Mouse (Mus musculus): Measurements from ENCODE around the gene Syne3. TPM values are rescaled to one million over a fixed set of nuclear protein-coding genes. Genes with fewer than 3 reads are reported as not detected.

The Syne3 gene
- polyA plus RNA-seq, 1 experiment from 2014 or later = 0.24 TPM

GRCm38 (mm10) chr12:104923948-104924388 is 85.6 kb downstream of the Syne3 start:
- Histone ChIP-seq H3K4me1 (peaks cover 42% of the 10 kb centered on the region), H3K9me3 (no peaks in the 10 kb centered on the region), H3K27ac (replicated peaks) (peak overlapping the region; percentile 77), H3K36me3 (replicated peaks) (no peaks in the 10 kb centered on the region), H3K27me3 (replicated peaks; ENCODE audit: low read depth, poor library complexity, severe bottlenecking) (no peaks in the 10 kb centered on the region; the same call in 1 of the 2 replicates), H3K4me3 (no peak overlapping the region)
- 48% methylated on average over 19 of the region's 19 CpGs for WGBS
- peak; percentile 44 for DNase-seq (ENCODE audit: low spot score)

- WGBS = 74% methylated on average over 8 of the region's 8 CpGs
- Histone ChIP-seq H3K9me3 (no peaks in the 10 kb centered on the region), H3K27ac (replicated peaks) (peak overlapping the region; percentile 61), H3K27me3 (replicated peaks; ENCODE audit: low read depth, poor library complexity, severe bottlenecking) (no peaks in the 10 kb centered on the region; the same call in 1 of the 2 replicates), H3K4me3 (no peak overlapping the region), H3K36me3 (replicated peaks) (no peaks in the 10 kb centered on the region), H3K4me1 (peaks cover 40% of the 10 kb centered on the region)
- DNase-seq (ENCODE audit: low spot score) = no peak
Measured at GRCm38 (mm10) chr12:104922647-104923046, 87.0 kb downstream of the Syne3 start.

GRCm38 (mm10) chr12:104921071-104921470 is 88.5 kb downstream of the Syne3 start:
- H3K27ac ChIP-seq (replicated peaks) = no peak overlapping the region
- H3K4me1 ChIP-seq = peaks cover 34% of the 10 kb centered on the region
- H3K4me3 ChIP-seq = no peak overlapping the region
- H3K9me3 ChIP-seq = no peaks in the 10 kb centered on the region
- no peaks in the 10 kb centered on the region; the same call in 1 of the 2 replicates for H3K27me3 ChIP-seq (replicated peaks; ENCODE audit: low read depth, poor library complexity, severe bottlenecking)
- DNase-seq (ENCODE audit: low spot score) = no peak
- 82% methylated on average over 7 of the region's 7 CpGs for WGBS
- no peaks in the 10 kb centered on the region for H3K36me3 ChIP-seq (replicated peaks)

DNA sequence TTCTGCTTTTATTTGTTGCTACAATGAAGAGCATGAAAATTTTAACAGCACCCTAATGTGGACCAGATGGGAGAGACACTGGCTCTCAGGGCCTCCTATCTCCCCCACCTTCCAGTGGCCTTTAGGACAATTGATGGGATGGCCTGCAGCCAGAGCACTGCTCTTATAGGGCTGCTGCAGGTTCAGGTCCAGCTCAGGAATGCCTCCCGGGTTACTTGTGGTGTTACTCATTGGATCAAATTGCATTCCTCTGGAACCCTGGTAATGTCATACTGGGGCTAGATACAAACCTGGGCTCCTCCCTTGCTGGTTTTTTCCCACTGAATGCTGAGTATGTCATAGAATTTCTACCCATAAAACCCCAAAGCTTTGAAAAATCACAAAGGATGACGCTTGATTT is 90.4 kb downstream of the Syne3 start:
- Histone ChIP-seq H3K27ac (replicated peaks) (no peak overlapping the region), H3K36me3 (replicated peaks) (no peaks in the 10 kb centered on the region), H3K27me3 (replicated peaks; ENCODE audit: low read depth, poor library complexity, severe bottlenecking) (no peaks in the 10 kb centered on the region; the same call in 1 of the 2 replicates), H3K4me1 (peaks cover 31% of the 10 kb centered on the region), H3K4me3 (no peak overlapping the region), H3K9me3 (no peaks in the 10 kb centered on the region)
- 66% methylated on average over 2 of the region's 2 CpGs for WGBS
- no peak for DNase-seq (ENCODE audit: low spot score)

GRCm38 (mm10) chr12:104917927-104918326 is 91.7 kb downstream of the Syne3 start:
- Histone ChIP-seq H3K9me3 (no peaks in the 10 kb centered on the region), H3K4me3 (no peak overlapping the region), H3K4me1 (peaks cover 26% of the 10 kb centered on the region), H3K27ac (replicated peaks) (no peak overlapping the region), H3K36me3 (replicated peaks) (no peaks in the 10 kb centered on the region), H3K27me3 (replicated peaks; ENCODE audit: low read depth, poor library complexity, severe bottlenecking) (no peaks in the 10 kb centered on the region; the same call in 1 of the 2 replicates)
- no peak for DNase-seq (ENCODE audit: low spot score)
- WGBS = 94% methylated on average over 2 of the region's 2 CpGs

DNA sequence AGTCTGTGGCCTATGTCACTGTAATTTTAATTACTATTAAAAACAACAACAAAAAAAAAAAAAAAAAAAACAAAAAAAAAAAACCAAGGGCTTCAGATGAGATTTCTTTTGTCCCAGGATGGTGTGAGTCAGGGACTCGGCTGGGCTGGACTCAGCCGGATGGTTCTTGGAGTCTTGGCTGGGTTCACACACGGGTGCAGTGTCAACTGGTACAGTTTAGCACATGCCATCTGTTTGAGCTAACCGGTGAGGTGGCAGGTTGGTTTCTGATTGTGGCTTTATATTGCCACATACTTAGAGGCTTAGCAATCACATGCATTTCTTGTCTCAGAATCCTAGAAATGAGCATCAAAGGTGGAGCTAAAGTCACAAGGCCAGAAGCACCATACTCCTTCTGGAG is 92.3 kb downstream of the Syne3 start:
- no peaks in the 10 kb centered on the region for H3K9me3 ChIP-seq
- H3K4me1 ChIP-seq = peaks cover 26% of the 10 kb centered on the region
- no peaks in the 10 kb centered on the region for H3K27me3 ChIP-seq (replicated peaks; ENCODE audit: low read depth, poor library complexity, severe bottlenecking)
- no peak overlapping the region for H3K27ac ChIP-seq (replicated peaks)
- H3K4me3 ChIP-seq = no peak overlapping the region
- no peaks in the 10 kb centered on the region for H3K36me3 ChIP-seq (replicated peaks)
- 93% methylated on average over 4 of the region's 4 CpGs for WGBS
- no peak for DNase-seq (ENCODE audit: low spot score)

DNA sequence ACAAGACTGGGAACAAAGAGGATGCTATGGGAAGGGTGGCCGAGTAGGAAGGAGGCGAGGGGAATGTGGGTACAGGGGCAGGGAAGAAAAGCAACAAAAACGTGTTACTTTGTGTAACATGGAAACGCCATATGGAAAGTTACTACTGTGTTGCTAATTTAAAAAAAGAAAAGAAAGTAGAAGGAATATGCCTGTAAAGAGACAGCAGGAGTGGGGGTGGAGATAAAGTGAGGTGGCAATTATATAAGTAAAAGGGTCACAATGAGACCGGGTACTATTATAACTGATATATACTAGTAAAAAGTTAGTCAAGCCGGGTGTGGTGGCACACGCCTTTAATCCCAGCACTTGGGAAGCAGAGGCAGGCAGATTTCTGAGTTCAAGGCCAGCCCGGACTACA is 92.8 kb downstream of the Syne3 start:
- Histone ChIP-seq H3K36me3 (replicated peaks) (no peaks in the 10 kb centered on the region), H3K4me3 (no peak overlapping the region), H3K9me3 (no peaks in the 10 kb centered on the region), H3K27me3 (replicated peaks; ENCODE audit: low read depth, poor library complexity, severe bottlenecking) (no peaks in the 10 kb centered on the region), H3K27ac (replicated peaks) (no peak overlapping the region), H3K4me1 (peaks cover 29% of the 10 kb centered on the region)
- DNase-seq (ENCODE audit: low spot score) = no peak
- WGBS = 88% methylated on average over 8 of the region's 8 CpGs

DNA sequence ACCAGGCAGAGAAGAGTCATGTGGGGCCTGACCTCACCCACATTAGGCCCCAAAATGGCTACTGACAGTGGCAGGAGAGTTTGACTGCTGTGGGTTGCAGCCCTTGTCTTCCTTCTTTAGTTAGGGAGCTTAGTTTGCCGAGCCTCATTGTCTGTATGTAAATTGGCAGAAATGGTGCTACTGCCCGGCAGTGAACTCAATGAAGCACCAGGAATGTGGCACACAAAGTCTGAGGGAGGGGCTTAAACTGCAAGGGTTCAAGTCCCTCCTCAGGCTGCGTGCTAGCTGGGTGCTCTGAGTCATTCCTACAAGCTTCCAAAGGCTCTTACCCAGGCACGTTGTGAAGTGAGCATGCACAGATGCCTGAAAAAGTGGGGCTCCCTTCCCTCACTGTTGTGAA is 93.9 kb downstream of the Syne3 start:
- H3K4me3 ChIP-seq = no peak overlapping the region
- H3K36me3 ChIP-seq (replicated peaks) = no peaks in the 10 kb centered on the region
- H3K27me3 ChIP-seq (replicated peaks; ENCODE audit: low read depth, poor library complexity, severe bottlenecking) = peaks cover 7% of the 10 kb centered on the region
- 63% methylated on average over 4 of the region's 4 CpGs for WGBS
- H3K9me3 ChIP-seq = no peaks in the 10 kb centered on the region
- DNase-seq (ENCODE audit: low spot score) = no peak
- no peak overlapping the region for H3K27ac ChIP-seq (replicated peaks)
- peaks cover 26% of the 10 kb centered on the region for H3K4me1 ChIP-seq

GRCm38 (mm10) chr12:104912990-104913389 is 96.6 kb downstream of the Syne3 start:
- peak overlapping the region; percentile 49; the same call in 1 of the 2 replicates for H3K27ac ChIP-seq (replicated peaks)
- H3K4me3 ChIP-seq = no peak overlapping the region
- H3K36me3 ChIP-seq (replicated peaks) = no peaks in the 10 kb centered on the region
- H3K27me3 ChIP-seq (replicated peaks; ENCODE audit: low read depth, poor library complexity, severe bottlenecking) = peaks cover 17% of the 10 kb centered on the region
- no peak for DNase-seq (ENCODE audit: low spot score)
- H3K9me3 ChIP-seq = no peaks in the 10 kb centered on the region
- peaks cover 37% of the 10 kb centered on the region for H3K4me1 ChIP-seq
- 72% methylated on average over 3 of the region's 3 CpGs for WGBS

DNA sequence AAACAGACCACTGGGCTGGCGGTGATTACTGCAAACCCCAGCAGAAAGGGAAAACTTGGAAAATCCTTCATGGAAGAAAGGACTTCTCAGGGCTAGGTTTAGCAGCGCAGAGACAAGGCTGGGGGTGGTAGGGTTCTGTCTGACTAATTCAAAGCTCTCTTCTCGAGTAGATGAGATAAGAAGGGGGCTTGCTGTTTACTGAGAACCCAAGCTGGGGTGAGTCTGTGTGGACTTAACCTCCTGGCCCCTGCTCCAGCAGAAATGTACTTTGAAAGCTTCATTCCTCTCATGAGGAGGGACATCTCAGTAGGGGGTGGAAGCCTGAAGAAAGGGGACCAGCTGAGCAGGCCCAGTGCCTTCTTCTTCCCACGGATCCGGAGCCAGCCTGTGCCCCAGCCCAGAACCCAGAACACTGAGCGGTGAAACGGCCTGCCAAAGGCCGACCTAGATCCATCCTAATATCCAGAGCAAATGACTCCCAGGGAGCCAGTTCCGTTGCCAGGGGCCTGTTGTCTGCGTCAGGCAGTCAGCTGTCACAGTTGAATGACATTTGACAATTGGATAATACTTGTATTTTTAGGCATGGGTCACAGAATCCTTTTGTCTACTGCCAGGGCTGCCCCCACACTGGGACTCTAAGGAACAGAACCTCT is 97.2 kb downstream of the Syne3 start:
- H3K4me1 ChIP-seq = peaks cover 42% of the 10 kb centered on the region
- 39% methylated on average over 10 of the region's 10 CpGs for WGBS
- H3K27me3 ChIP-seq (replicated peaks; ENCODE audit: low read depth, poor library complexity, severe bottlenecking) = peaks cover 17% of the 10 kb centered on the region
- H3K4me3 ChIP-seq = no peak overlapping the region
- peak overlapping the region; percentile 49; the same call in 1 of the 2 replicates for H3K27ac ChIP-seq (replicated peaks)
- no peaks in the 10 kb centered on the region for H3K36me3 ChIP-seq (replicated peaks)
- no peaks in the 10 kb centered on the region for H3K9me3 ChIP-seq
- no peak for DNase-seq (ENCODE audit: low spot score)

DNA sequence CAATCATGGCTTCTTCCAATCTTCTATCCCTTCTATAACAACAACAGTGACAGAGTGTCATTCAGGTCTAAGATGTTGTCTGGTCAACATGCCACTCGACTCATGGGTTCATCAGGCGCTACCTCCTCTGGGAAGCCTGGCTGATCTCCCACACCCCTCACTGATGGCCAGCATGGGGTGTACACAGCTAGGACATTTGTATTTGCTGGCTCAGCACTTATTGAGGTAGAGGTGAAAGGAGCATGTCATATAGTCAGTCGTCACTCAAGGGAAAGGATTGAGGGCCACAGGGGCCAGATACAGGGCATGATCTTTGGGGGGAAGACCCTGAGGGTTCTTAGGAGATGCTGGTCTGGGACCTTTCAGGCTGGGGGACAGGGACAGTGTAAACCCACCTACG is 99.9 kb downstream of the Syne3 start:
- Histone ChIP-seq H3K27ac (replicated peaks) (no peak overlapping the region), H3K9me3 (peaks cover 4% of the 10 kb centered on the region; the same call in 1 of the 2 replicates), H3K4me1 (peaks cover 52% of the 10 kb centered on the region), H3K4me3 (no peak overlapping the region), H3K27me3 (replicated peaks; ENCODE audit: low read depth, poor library complexity, severe bottlenecking) (peaks cover 33% of the 10 kb centered on the region), H3K36me3 (replicated peaks) (no peaks in the 10 kb centered on the region)
- DNase-seq (ENCODE audit: low spot score) = no peak
- WGBS = 82% methylated on average over 4 of the region's 4 CpGs

DNA sequence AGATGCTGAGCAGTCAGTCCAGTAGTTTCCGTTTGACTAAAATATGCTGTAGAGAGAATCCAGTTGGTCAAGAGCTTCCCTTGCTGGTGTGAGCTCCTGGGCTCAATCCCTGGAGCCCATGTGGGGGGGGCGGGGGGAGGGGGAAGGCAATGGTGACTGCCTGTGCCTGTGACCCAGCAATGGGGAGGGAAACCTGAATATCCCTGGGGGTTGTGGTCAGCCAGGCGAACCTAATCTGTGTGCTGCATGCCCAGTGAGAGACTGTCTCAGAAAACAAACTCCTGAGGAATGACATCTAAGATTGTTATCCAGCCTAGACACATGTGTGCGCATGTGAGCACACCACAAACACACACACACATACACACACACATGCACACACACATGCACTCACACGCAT is 100.6 kb downstream of the Syne3 start:
- Histone ChIP-seq H3K27me3 (replicated peaks; ENCODE audit: low read depth, poor library complexity, severe bottlenecking) (peaks cover 33% of the 10 kb centered on the region), H3K9me3 (peaks cover 4% of the 10 kb centered on the region; the same call in 1 of the 2 replicates), H3K27ac (replicated peaks) (peak overlapping the region; percentile 80), H3K36me3 (replicated peaks) (no peaks in the 10 kb centered on the region), H3K4me1 (peaks cover 59% of the 10 kb centered on the region), H3K4me3 (peak overlapping the region; percentile 32; the same call in 1 of the 2 replicates)
- peak; percentile 50 for DNase-seq (ENCODE audit: low spot score)
- 40% methylated on average over 5 of the region's 5 CpGs for WGBS

- DNase-seq (ENCODE audit: low spot score) = peak; percentile 67
- H3K27me3 ChIP-seq (replicated peaks; ENCODE audit: low read depth, poor library complexity, severe bottlenecking) = peaks cover 37% of the 10 kb centered on the region
- H3K36me3 ChIP-seq (replicated peaks) = no peaks in the 10 kb centered on the region
- peaks cover 4% of the 10 kb centered on the region; the same call in 1 of the 2 replicates for H3K9me3 ChIP-seq
- 3% methylated on average over 15 of the region's 15 CpGs for WGBS
- H3K4me1 ChIP-seq = peaks cover 60% of the 10 kb centered on the region
- H3K27ac ChIP-seq (replicated peaks) = peak overlapping the region; percentile 80
- H3K4me3 ChIP-seq = peak overlapping the region; percentile 32
Measured at GRCm38 (mm10) chr12:104908024-104908781, 101.4 kb downstream of the Syne3 start.
